Mouse (Mus musculus): ENCODE data around the gene Abcb9.
A peak's percentile ranks its signal among the peaks of the same experiment; 100 is the strongest.
"Not testable (repeated sequence)": the region's sequence is repeated elsewhere in the genome, so short reads cannot be mapped to it uniquely, and the experiment has no call there.

The Abcb9 gene

GRCm38 (mm10) chr5:124059677-124060076, 35.9 kb downstream of the Abcb9 start:
- no peak for DNase-seq (ENCODE audit: low spot score)

GRCm38 (mm10) chr5:124058749-124059148, 36.8 kb downstream of the Abcb9 start:
- DNase-seq (ENCODE audit: low spot score) = no peak

- no peak for DNase-seq (ENCODE audit: low spot score)
Observed at GRCm38 (mm10) chr5:124056956-124057355, 38.6 kb downstream of the Abcb9 start.

- DNase-seq (ENCODE audit: low spot score) = no peak
Observed at GRCm38 (mm10) chr5:124056219-124056618, 39.4 kb downstream of the Abcb9 start.

DNA sequence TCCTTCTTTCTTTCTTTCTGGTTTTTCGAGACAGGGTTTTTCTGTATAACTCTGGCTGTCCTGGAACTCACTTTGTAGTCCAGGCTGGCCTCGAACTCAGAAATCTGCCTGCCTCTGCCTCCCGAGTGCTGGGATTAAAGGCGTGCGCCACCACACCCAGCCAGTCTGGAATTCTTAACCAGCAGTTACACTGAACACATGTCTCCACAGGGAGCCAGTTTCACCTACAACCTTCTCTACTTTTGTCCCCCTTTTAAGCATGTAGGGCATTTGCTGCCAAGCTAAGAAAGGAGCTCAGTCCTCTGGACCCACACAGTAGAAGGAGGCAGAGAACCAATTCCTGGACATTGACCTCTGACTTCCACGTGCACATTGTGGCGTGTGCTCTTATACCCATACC, 43.0 kb downstream of the Abcb9 start:
- DNase-seq (ENCODE audit: low spot score) = not testable (repeated sequence)

GRCm38 (mm10) chr5:124051899-124052491, 43.6 kb downstream of the Abcb9 start:
- no peak for DNase-seq (ENCODE audit: low spot score)

DNA sequence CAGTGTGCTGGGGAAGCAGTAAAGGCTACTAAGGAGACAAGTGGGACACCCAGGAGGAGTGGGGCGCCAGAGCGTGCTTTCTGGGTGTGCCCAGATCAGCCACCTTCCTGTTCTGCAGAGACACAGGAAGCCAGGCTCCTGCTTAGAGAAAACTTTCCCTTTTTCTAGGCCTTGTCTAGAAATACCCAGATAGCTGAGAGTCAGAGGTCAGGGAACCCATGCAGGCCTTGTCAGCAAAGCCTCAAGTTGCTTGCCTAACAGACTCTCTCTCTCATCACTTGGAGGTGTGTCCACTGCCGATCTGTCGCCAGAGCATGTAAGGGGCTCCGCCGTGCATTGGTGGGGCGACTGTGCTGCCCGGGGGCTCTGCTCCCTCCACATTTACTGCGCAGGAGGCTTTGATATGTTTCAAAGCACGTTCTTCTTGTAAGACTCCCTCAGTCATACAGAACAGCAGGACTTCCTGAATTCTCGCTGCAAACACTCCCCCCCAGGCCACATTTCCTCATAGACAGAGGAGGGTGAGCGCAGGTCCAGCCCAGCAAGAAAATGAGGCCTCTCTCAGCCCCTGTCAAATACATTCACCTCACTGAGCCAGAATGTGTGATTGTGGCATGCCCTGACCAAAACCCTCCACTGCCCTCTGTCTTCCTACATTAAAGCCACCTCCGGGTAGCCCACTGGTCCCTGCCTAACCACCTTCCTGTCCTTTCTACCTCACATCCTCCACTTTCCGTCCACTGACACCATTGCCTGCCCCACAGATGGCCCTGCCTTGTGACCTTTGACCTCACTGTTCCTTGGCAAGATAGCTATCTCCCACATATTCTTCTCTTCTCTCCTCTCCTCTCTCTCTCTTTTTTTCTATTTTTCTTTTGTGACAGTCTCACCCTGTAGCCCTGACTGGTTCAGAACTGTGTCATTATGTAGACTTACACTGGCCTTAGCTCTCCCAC, 45.2 kb downstream of the Abcb9 start:
- no peak for DNase-seq (ENCODE audit: low spot score)

DNA sequence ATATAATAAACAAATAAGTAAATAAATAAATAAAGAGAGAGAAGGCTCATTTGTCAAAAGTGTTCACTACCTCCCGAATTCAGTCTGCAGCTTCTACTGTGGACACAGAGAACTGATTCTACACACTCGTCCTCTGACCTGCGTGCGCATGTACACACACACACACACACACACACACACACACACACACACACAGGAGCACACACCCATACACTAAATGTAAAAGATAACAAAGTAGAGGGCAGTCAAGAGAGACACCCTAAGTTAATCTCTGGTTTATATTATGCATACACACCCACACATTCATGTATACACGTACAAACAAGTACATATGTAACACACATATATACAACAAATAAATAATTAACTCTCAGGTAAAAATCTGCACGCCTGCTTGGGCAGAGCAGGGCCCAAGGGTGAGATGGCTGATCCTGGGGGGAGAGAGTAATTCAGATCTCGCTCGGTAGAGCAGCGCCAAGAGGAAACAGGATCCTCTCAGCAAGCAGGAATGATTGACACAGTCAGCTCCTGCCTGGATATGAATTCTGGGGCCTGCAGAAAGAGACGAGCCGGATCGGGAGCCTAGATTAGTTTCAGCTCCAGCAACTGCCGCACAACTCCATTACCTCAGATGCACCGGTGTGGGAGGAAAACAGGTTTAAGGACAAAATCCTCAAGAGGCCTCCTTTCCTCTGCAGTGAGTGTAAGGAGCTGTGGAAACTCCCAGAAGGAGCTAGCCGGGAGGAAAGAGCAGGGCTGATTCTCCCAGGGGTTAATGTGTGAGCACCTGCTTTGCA, 46.2 kb downstream of the Abcb9 start:
- DNase-seq (ENCODE audit: low spot score) = no peak

- no peak for DNase-seq (ENCODE audit: low spot score)
Observed at GRCm38 (mm10) chr5:124046741-124047401, 48.7 kb downstream of the Abcb9 start.

- no peak for DNase-seq (ENCODE audit: low spot score)
Observed at GRCm38 (mm10) chr5:124045453-124046010, 50.1 kb downstream of the Abcb9 start.

DNA sequence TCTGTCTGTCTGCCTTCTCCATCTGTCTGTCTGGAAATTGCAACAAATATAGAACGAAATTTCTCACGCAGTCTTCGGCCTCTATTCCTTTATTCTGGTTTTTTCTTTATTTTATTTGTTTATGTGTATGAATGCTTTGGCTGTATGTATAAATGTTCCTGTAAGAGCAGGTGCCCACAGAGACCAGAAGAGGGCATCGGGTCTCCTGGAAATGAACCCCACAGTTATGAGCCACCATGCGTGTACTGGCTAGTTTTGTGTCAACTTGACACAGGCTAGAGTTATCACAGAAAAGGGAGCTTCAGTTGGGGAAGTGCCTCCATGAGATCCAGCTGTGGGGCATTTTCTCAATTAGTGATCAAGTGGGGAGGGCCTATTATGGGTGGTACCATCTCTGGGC, 51.6 kb downstream of the Abcb9 start:
- DNase-seq (ENCODE audit: low spot score) = no peak

GRCm38 (mm10) chr5:124043212-124043978, 52.2 kb downstream of the Abcb9 start:
- DNase-seq (ENCODE audit: low spot score) = peak; percentile 72

DNA sequence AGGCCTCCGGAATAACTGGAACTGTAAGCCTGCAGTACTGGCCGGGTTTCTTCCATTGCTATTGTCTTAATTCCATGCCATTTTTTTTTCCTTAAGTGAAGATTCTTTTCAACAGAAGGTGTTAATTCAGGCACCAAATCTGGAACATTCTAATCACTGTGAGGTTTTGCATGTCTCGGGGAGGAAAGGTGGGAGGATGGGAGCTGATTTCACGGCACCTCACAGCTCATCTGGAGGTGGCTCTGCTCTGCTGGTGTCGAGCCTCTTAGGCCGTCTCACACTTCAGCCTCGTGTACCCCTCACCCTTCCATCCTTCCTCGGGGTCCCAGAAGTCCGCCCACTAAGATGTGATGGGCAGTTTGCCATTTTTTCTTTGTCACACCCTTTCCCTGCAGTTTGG, 54.5 kb downstream of the Abcb9 start:
- DNase-seq (ENCODE audit: low spot score) = no peak

DNA sequence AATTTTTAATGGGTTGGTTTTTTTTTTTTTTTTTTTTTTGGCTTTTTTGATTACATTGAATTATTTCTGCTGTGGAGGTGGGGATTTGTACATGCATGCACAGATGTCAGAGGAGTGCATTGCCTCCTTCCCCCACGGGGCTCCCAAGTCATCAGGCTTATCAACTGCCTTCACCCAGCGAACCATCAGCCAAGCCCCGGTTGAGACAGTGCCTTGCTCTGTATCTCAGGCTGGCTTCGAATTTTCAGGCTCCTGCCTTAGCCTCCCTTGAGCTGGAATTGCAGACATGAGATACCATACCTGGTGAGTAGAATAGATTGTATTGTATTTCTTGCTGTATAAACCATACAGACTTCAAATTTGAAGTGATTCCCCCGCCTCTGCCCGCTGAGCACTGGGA, 56.0 kb downstream of the Abcb9 start:
- DNase-seq (ENCODE audit: low spot score) = no peak

- no peak for DNase-seq (ENCODE audit: low spot score)
Observed at GRCm38 (mm10) chr5:124036836-124037235, 58.8 kb downstream of the Abcb9 start.

DNA sequence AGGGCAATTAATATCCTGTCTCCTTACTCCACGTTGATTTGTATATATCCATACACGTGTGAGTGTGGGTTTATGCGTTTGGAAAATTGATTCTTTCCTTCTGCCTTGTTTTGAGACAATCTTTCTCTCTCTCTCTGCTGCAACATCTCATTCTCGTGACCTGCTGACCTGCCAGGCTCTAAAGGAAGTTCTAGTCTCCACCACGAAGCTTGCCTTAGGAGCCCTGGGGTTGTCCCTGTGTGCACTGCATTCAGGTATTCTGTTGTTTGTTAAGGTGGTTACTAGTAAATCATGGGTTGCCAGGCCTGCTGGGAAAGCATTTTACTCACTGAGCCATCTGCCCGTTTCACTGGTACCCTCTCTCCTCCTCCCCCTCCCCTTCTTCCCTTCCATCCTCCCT, 59.3 kb downstream of the Abcb9 start:
- no peak for DNase-seq (ENCODE audit: low spot score)

DNA sequence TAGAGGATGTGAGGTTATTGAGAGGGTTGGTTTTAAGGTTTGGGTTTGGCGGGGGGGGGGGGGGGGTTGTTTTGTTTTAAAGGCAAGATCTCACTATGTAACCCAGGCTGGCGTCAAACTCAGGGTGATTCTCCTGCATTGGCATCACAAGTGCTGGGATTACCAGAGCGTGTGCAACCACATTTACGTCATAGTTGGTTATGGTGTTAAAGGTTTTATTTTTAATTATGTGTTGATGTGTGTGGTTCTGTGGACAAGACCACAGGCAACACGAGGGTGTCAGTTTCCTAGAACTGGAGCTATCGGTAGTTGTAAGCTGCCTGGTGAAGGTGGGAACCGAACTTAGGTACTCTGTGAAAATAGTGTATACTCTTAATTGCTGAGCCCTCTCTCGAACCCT, 59.8 kb downstream of the Abcb9 start:
- no peak for DNase-seq (ENCODE audit: low spot score)

- DNase-seq (ENCODE audit: low spot score) = no peak
Observed at GRCm38 (mm10) chr5:124035406-124035805, 60.2 kb downstream of the Abcb9 start.

- DNase-seq (ENCODE audit: low spot score) = no peak
Observed at GRCm38 (mm10) chr5:124034471-124034870, 61.1 kb downstream of the Abcb9 start.

GRCm38 (mm10) chr5:124032001-124032508, 63.5 kb downstream of the Abcb9 start, which contains the start of gene Vps37b:
TSS of gene Vps37b (minus strand) at chr5:124032270.
- DNase-seq (ENCODE audit: low spot score) = peak; percentile 96

All from testis, postnatal 10 days (tissue).